Mouse (Mus musculus) kidney, embryonic 14.5 days (tissue): Measurements from ENCODE around the gene Syt3. TPM values are rescaled to one million over a fixed set of nuclear protein-coding genes. Genes with fewer than 3 reads are reported as not detected.

ENCODE experiments used
- ATAC-seq: fragments of 200-750 bp; cut with Nextera tagmentation; 2 replicates; pipeline ENCODE4 v1.8.0; 2017; ENCODE audit warnings: moderate number of reproducible peaks, mild to moderate bottlenecking, moderate TSS enrichment, moderate library complexity; ENCODE audit not compliant: low FRiP score, low TSS enrichment
- H3K27ac ChIP-seq: fragments of 300-500 bp; sonication (generic); 2 replicates; pipeline ENCODE4 v1.5.1; 2014; ENCODE audit warnings: low read depth, mild to moderate bottlenecking, low read length, moderate library complexity, mixed read lengths
- H3K27me3 ChIP-seq: fragments of 300-500 bp; sonication (generic); 2 replicates; pipeline ENCODE4 v1.6.1; 2014; ENCODE audit warnings: mild to moderate bottlenecking, low read length; ENCODE audit not compliant: control insufficient read depth, insufficient read depth
- H3K36me3 ChIP-seq: fragments of 300-500 bp; sonication (generic); 2 replicates; pipeline ENCODE4 v1.6.1; 2014; ENCODE audit warnings: low read length, mixed read lengths; ENCODE audit not compliant: control insufficient read depth, insufficient read depth
- H3K4me1 ChIP-seq: fragments of 300-500 bp; sonication (generic); 2 replicates; pipeline ENCODE4 v1.6.1; 2014; ENCODE audit warnings: low read length, mixed read lengths; ENCODE audit not compliant: control insufficient read depth, insufficient read depth
- H3K4me2 ChIP-seq: fragments of 300-500 bp; sonication (generic); replicated peaks from 2 replicates; pipeline ENCODE4 v1.6.1; 2014; ENCODE audit warnings: low read depth, mild to moderate bottlenecking, low read length
- H3K4me3 ChIP-seq: fragments of 300-500 bp; sonication (generic); 2 replicates; pipeline ENCODE4 v1.5.1; 2014; ENCODE audit warnings: mild to moderate bottlenecking, low read length
- H3K9ac ChIP-seq: fragments of 300-500 bp; sonication (generic); 2 replicates; pipeline ENCODE4 v1.6.1; 2014; ENCODE audit warnings: low read depth, mild to moderate bottlenecking, low read length, moderate library complexity
- H3K9me3 ChIP-seq: fragments of 300-500 bp; sonication (generic); 2 replicates; pipeline ENCODE4 v1.6.1; 2016; ENCODE audit warnings: low read length; ENCODE audit not compliant: control insufficient read depth
- WGBS: fragments of 180-500 bp; shearing (Covaris S2); extraction: QIAGEN DNeasy Blood & Tissue Kit; methylation state at CpG from one replicate; pipeline ENCODE4 v1.1.7; 2014; 5-methylcytosine and 5-hydroxymethylcytosine counted together
- polyA plus RNA-seq: library from polyadenylated mRNA; unstranded; fragments of >200 nt; fragmentation: Nextera tagmentation; extraction: Ambion mirVana; gene quantifications from 2 replicates; pipeline ENCODE4 v1.2.1, GENCODE M21; 2014

The Syt3 gene
- polyA plus RNA-seq, 1 experiment from 2014 or later, result 2.3 TPM

- WGBS, result 71% methylated on average over 1 of the region's 1 CpGs
- H3K9ac ChIP-seq, result no peak overlapping the region
- no peaks in the 10 kb centered on the region for H3K36me3 ChIP-seq
- no peak overlapping the region for H3K4me2 ChIP-seq
- no peak overlapping the region for H3K4me3 ChIP-seq
- H3K4me1 ChIP-seq, result peaks cover 6% of the 10 kb centered on the region
- peaks cover 34% of the 10 kb centered on the region for H3K27me3 ChIP-seq
- H3K9me3 ChIP-seq, result no peaks in the 10 kb centered on the region
- no peak overlapping the region for H3K27ac ChIP-seq
- no peak for ATAC-seq
Measured at GRCm38 (mm10) chr7:44437188-44437587, 53.3 kb downstream of the Syt3 start.

GRCm38 (mm10) chr7:44437933-44438332 lies 54.0 kb downstream of the Syt3 start:
- peaks cover 12% of the 10 kb centered on the region for H3K4me1 ChIP-seq
- H3K9me3 ChIP-seq, result no peaks in the 10 kb centered on the region
- H3K27me3 ChIP-seq, result peaks cover 39% of the 10 kb centered on the region
- WGBS, result 63% methylated on average over 8 of the region's 8 CpGs
- no peak overlapping the region for H3K4me3 ChIP-seq
- H3K4me2 ChIP-seq, result no peak overlapping the region
- H3K27ac ChIP-seq, result no peak overlapping the region
- H3K36me3 ChIP-seq, result no peaks in the 10 kb centered on the region
- H3K9ac ChIP-seq, result no peak overlapping the region
- ATAC-seq, result no peak

GRCm38 (mm10) chr7:44439696-44440095 lies 55.8 kb downstream of the Syt3 start:
- H3K4me2 ChIP-seq, result no peak overlapping the region
- H3K27me3 ChIP-seq, result peaks cover 57% of the 10 kb centered on the region
- peaks cover 12% of the 10 kb centered on the region for H3K4me1 ChIP-seq
- no peak overlapping the region for H3K9ac ChIP-seq
- no peaks in the 10 kb centered on the region for H3K9me3 ChIP-seq
- no peak overlapping the region for H3K4me3 ChIP-seq
- 66% methylated on average over 2 of the region's 2 CpGs for WGBS
- ATAC-seq, result no peak
- H3K36me3 ChIP-seq, result no peaks in the 10 kb centered on the region
- no peak overlapping the region for H3K27ac ChIP-seq

- H3K36me3 ChIP-seq, result no peaks in the 10 kb centered on the region
- no peak for ATAC-seq
- WGBS, result 89% methylated on average over 1 of the region's 1 CpGs
Measured at GRCm38 (mm10) chr7:44440479-44440878, 56.6 kb downstream of the Syt3 start.

GRCm38 (mm10) chr7:44441180-44441579 lies 57.3 kb downstream of the Syt3 start:
- Histone ChIP-seq H3K4me2 (no peak overlapping the region), H3K9me3 (no peaks in the 10 kb centered on the region), H3K4me1 (peaks cover 12% of the 10 kb centered on the region), H3K9ac (no peak overlapping the region), H3K27me3 (peaks cover 72% of the 10 kb centered on the region), H3K27ac (no peak overlapping the region), H3K4me3 (no peak overlapping the region), H3K36me3 (no peaks in the 10 kb centered on the region)
- 0% methylated on average over 1 of the region's 1 CpGs for WGBS
- ATAC-seq, result no peak

More at GRCm38 (mm10) chr7:44440479-44440878, 56.6 kb downstream of the Syt3 start:
- Histone ChIP-seq H3K9me3 (no peaks in the 10 kb centered on the region), H3K27ac (no peak overlapping the region), H3K4me2 (no peak overlapping the region), H3K9ac (no peak overlapping the region), H3K4me3 (no peak overlapping the region), H3K4me1 (peaks cover 12% of the 10 kb centered on the region), H3K27me3 (peaks cover 65% of the 10 kb centered on the region)

- no peak overlapping the region for H3K27ac ChIP-seq
- ATAC-seq, result peak; percentile 29; the same call in 1 of the 2 replicates
- peak overlapping the region; percentile 35 for H3K4me2 ChIP-seq
- peaks cover 12% of the 10 kb centered on the region for H3K4me1 ChIP-seq
- WGBS, result 2% methylated on average over 14 of the region's 14 CpGs
- no peaks in the 10 kb centered on the region for H3K9me3 ChIP-seq
- peak overlapping the region; percentile 24; the same call in 1 of the 2 replicates for H3K4me3 ChIP-seq
- peak overlapping the region; percentile 47; the same call in 1 of the 2 replicates for H3K9ac ChIP-seq
- H3K27me3 ChIP-seq, result peaks cover 77% of the 10 kb centered on the region
- H3K36me3 ChIP-seq, result no peaks in the 10 kb centered on the region
Measured at GRCm38 (mm10) chr7:44441648-44442109, 57.8 kb downstream of the Syt3 start.

GRCm38 (mm10) chr7:44442407-44442821 lies 58.5 kb downstream of the Syt3 start:
- Histone ChIP-seq H3K36me3 (no peaks in the 10 kb centered on the region), H3K27me3 (peaks cover 77% of the 10 kb centered on the region), H3K4me1 (peaks cover 12% of the 10 kb centered on the region), H3K4me2 (peak overlapping the region; percentile 35), H3K27ac (no peak overlapping the region), H3K9ac (peak overlapping the region; percentile 47), H3K4me3 (peak overlapping the region; percentile 24), H3K9me3 (no peaks in the 10 kb centered on the region)
- 1% methylated on average over 12 of the region's 14 CpGs for WGBS
- no peak for ATAC-seq

GRCm38 (mm10) chr7:44443268-44444173 lies 59.6 kb downstream of the Syt3 start:
- ATAC-seq, result 0 out of 2 replicates have a peak, but pooled peaks have one; percentile 16
- H3K9ac ChIP-seq, result no peak overlapping the region

More at GRCm38 (mm10) chr7:44443268-44444173, 59.6 kb downstream of the Syt3 start:
- Histone ChIP-seq H3K4me2 (peak overlapping the region; percentile 35; the same call in 1 of the 2 replicates), H3K27ac (no peak overlapping the region), H3K27me3 (peaks cover 72% of the 10 kb centered on the region), H3K4me3 (peak overlapping the region; percentile 24; the same call in 1 of the 2 replicates), H3K36me3 (no peaks in the 10 kb centered on the region), H3K9me3 (no peaks in the 10 kb centered on the region), H3K4me1 (peaks cover 12% of the 10 kb centered on the region)
- 7% methylated on average over 20 of the region's 20 CpGs for WGBS
